Comparison of ENCODE assay signal across 7 mouse cellular contexts in the genomic region with DNA sequence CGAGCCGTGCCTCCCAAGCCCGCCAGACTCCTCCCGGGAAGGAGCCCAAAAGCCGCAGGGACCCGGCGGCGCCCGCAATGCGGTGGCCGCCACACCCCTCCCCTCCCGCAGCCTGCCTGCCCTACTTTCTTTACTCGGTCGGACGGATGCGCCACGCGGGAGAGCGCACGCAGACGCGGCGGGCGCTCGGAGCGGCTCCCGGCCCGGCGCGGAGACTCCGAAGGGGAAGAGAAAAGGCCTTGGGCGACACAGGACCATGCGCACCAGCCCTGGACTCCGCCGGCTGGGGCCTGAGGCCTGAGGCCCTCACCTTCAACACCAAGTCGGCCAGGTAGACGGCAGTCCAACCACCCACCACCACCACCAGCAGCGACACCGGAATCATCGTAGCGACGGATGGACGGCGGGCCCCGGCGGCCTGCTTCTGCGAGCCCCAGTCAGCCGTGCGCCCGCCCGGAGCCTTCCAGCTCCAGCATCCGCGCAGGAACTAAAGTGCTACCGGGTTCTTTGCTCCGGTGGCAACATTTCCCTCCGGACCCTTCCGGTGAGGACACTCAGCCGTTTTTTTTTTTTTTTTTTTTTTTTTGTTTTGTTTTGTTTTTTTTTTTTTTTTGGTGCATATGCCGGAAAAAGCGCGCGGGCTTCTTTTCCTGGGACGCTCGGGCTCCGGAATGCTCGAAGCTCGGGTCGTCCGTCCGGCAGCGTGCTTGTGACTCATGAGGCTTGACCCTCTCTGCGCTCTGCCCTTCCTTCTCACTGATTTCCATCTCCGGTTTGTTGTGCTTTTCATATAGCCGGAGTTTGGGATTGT. TPM values are rescaled to one million over a fixed set of nuclear protein-coding genes. Genes with fewer than 3 reads are reported as not detected.
DNase-seq lines count a peak whose midpoint lies in the region; ATAC-seq and TF ChIP-seq lines count a peak whose summit lies in the region.

Gene Mbtps2 (minus strand): TSS at position 530 of the 811 bp plus-strand sequence.

- WGBS in intestine, embryonic 14.5 days, result 20% methylated on average over 63 of the region's 74 CpGs
- 12% methylated on average over 66 of the region's 74 CpGs for WGBS in limb, embryonic 11.5 days
- WGBS in midbrain, embryonic 13.5 days, result 29% methylated on average over 70 of the region's 74 CpGs
- WGBS in small intestine, adult 2 months, result 10% methylated on average over 73 of the region's 74 CpGs

- no peaks in the 10 kb centered on the region for H3K9me3 ChIP-seq in intestine, embryonic 14.5 days (ENCODE audit: control insufficient read depth, low read length)
- no peaks in the 10 kb centered on the region for H3K9me3 ChIP-seq in limb, embryonic 11.5 days (ENCODE audit: control insufficient read depth, low read length)
- no peaks in the 10 kb centered on the region for H3K9me3 ChIP-seq in midbrain, embryonic 13.5 days

- TF ChIP-seq POLR2A in small intestine, adult 2 months (IDR thresholded peaks at IDR 0.05; ENCODE audit: low read depth, low read length), result peak; percentile 17; the same call in 1 of the 2 replicates

- peak; percentile 70 for DNase-seq in gastrocnemius, postnatal 14 days
- DNase-seq in intestine, embryonic 14.5 days (ENCODE audit: low spot score), result peak; percentile 78
- peak; percentile 73 for DNase-seq in limb, embryonic 11.5 days (ENCODE audit: low spot score)

- intact Hi-C loops in gastrocnemius, postnatal 14 days (cut with DNase I; ENCODE audit: low total_unique reads), result no loop called here

- no peaks in the 10 kb centered on the region for H3K36me3 ChIP-seq in intestine, embryonic 14.5 days (ENCODE audit: control insufficient read depth, insufficient read depth, low read length)
- H3K36me3 ChIP-seq in limb, embryonic 11.5 days (ENCODE audit: control insufficient read depth, insufficient read depth, low read length), result no peaks in the 10 kb centered on the region
- H3K36me3 ChIP-seq in midbrain, embryonic 13.5 days, result no peaks in the 10 kb centered on the region
- no peaks in the 10 kb centered on the region for H3K36me3 ChIP-seq in small intestine, adult 2 months (ENCODE audit: control insufficient read depth, insufficient read depth, low read length)

- ATAC-seq in activated CD4-positive, CD25-positive, alpha-beta regulatory T cell, adult 4 months, result peak; percentile 74
- peak; percentile 78 for ATAC-seq in common myeloid progenitor, adult 5-6 weeks (replicated peaks; ENCODE audit: low read depth, poor library complexity, severe bottlenecking)
- peak; percentile 91 for ATAC-seq in intestine, embryonic 14.5 days (replicated peaks; ENCODE audit: low FRiP score, low TSS enrichment, low read depth)
- ATAC-seq in limb, embryonic 11.5 days (ENCODE audit: insufficient number of reproducible peaks, low FRiP score, low TSS enrichment, low read depth), result peak; percentile 81
- ATAC-seq in midbrain, embryonic 13.5 days, result peak; percentile 84

- no peaks in the 10 kb centered on the region for H3K27me3 ChIP-seq in intestine, embryonic 14.5 days (replicated peaks; ENCODE audit: control insufficient read depth, insufficient read depth, low read length)
- 0 out of 2 replicates have a peak, but pooled peaks cover 2% of the 10 kb centered on the region for H3K27me3 ChIP-seq in limb, embryonic 11.5 days (ENCODE audit: control insufficient read depth, insufficient read depth, low read length)
- peaks cover 4% of the 10 kb centered on the region; the same call in 1 of the 2 replicates for H3K27me3 ChIP-seq in midbrain, embryonic 13.5 days
- H3K27me3 ChIP-seq in small intestine, adult 2 months (ENCODE audit: control insufficient read depth, insufficient read depth, low read length), result no peaks in the 10 kb centered on the region

- peak within 1 kb of the TSS; percentile 57 for H3K4me2 ChIP-seq in intestine, embryonic 14.5 days (ENCODE audit: low read length)
- H3K4me2 ChIP-seq in limb, embryonic 11.5 days (ENCODE audit: low read depth, severe bottlenecking), result peak within 1 kb of the TSS; percentile 43; the same call in 1 of the 2 replicates
- peak within 1 kb of the TSS; percentile 53 for H3K4me2 ChIP-seq in midbrain, embryonic 13.5 days (replicated peaks)

- H3K27ac ChIP-seq in intestine, embryonic 14.5 days (ENCODE audit: low read depth), result peak within 1 kb of the TSS; percentile 90
- H3K27ac ChIP-seq in limb, embryonic 11.5 days (replicated peaks; ENCODE audit: low read depth, low read length), result peak within 1 kb of the TSS; percentile 91
- H3K27ac ChIP-seq in midbrain, embryonic 13.5 days, result peak within 1 kb of the TSS; percentile 89
- H3K27ac ChIP-seq in small intestine, adult 2 months (ENCODE audit: insufficient read depth, low read depth, low read length), result peak within 1 kb of the TSS; percentile 93

- peak within 1 kb of the TSS; percentile 51 for H3K4me3 ChIP-seq in intestine, embryonic 14.5 days (ENCODE audit: low read depth, low read length)
- peak within 1 kb of the TSS; percentile 53 for H3K4me3 ChIP-seq in limb, embryonic 11.5 days (ENCODE audit: low read depth, low read length)
- H3K4me3 ChIP-seq in midbrain, embryonic 13.5 days (replicated peaks), result peak within 1 kb of the TSS; percentile 61
- peak within 1 kb of the TSS; percentile 100 for H3K4me3 ChIP-seq in small intestine, adult 2 months (ENCODE audit: low read depth, low read length)

- H3K9ac ChIP-seq in intestine, embryonic 14.5 days (ENCODE audit: low read length), result peak within 1 kb of the TSS; percentile 82
- peak within 1 kb of the TSS; percentile 91 for H3K9ac ChIP-seq in limb, embryonic 11.5 days (ENCODE audit: low read length)
- H3K9ac ChIP-seq in midbrain, embryonic 13.5 days (replicated peaks), result peak within 1 kb of the TSS; percentile 80

- no peak for TF ChIP-seq CTCF in small intestine, adult 2 months (IDR thresholded peaks at IDR 0.05; ENCODE audit: extremely low read depth, insufficient read length, insufficient replicate concordance, low read depth, low read length)

- no peaks in the 10 kb centered on the region for H3K4me1 ChIP-seq in intestine, embryonic 14.5 days (replicated peaks; ENCODE audit: control insufficient read depth, insufficient read depth, low read length)
- H3K4me1 ChIP-seq in limb, embryonic 11.5 days (ENCODE audit: control insufficient read depth, insufficient read depth, low read length), result peaks cover 2% of the 10 kb centered on the region; the same call in 1 of the 2 replicates
- peaks cover 19% of the 10 kb centered on the region for H3K4me1 ChIP-seq in midbrain, embryonic 13.5 days (replicated peaks)
- H3K4me1 ChIP-seq in small intestine, adult 2 months (ENCODE audit: control insufficient read depth, insufficient read depth, insufficient read length, low read length), result no peaks in the 10 kb centered on the region

RNA-seq across cellular contexts. Expression of gene Mbtps2, which starts in this region (rescaled TPM):
- 10 to 100 TPM; 14.5 to 15.1 TPM for polyA plus RNA-seq in activated CD4-positive, CD25-positive, alpha-beta regulatory T cell, adult 4 months (2017; shearing (Covaris generic))
- total RNA-seq in common myeloid progenitor, adult 5-6 weeks (2017), result 18.6 and 30.1 TPM in 2 replicates
- total RNA-seq in gastrocnemius, postnatal 14 days (2021), result 10 to 100 TPM; 12.6 to 13.8 TPM
- 23.8 and 25.5 TPM in 2 replicates for polyA plus RNA-seq in intestine, embryonic 14.5 days (2014; fragmentation: Nextera tagmentation; extraction: Ambion mirVana)
- polyA plus RNA-seq in limb, embryonic 11.5 days (2014; fragmentation: Nextera tagmentation; extraction: Ambion mirVana), result 28.7 and 31.0 TPM in 2 replicates
- polyA plus RNA-seq in midbrain, embryonic 13.5 days (2015; fragmentation: Nextera tagmentation; extraction: Ambion mirVana), result 25.1 and 25.3 TPM in 2 replicates
- polyA plus RNA-seq in small intestine, adult 2 months (2012; rRNA removed), result 1.7 and 3.8 TPM in 2 replicates

Comparison
In these comparisons a context has a peak if more than half of its experiments do, and no peak if none do; other contexts are left out.
1. Peak in every context shown above with its lines: DNase-seq, ATAC-seq, H3K4me3 ChIP-seq and H3K27ac ChIP-seq.